Mouse (Mus musculus) liver, postnatal 0 days (tissue): ENCODE results near the gene Nectin1. TPM values are rescaled to one million over a fixed set of nuclear protein-coding genes. Genes with fewer than 3 reads are reported as not detected.

Experiments
- ATAC-seq: fragments of 200-750 bp; cut with Nextera tagmentation; 2 replicates; pipeline ENCODE4 v1.8.0; 2017; ENCODE audit warnings: mild to moderate bottlenecking, moderate library complexity
- DNase-seq: peaks from one replicate; pipeline ENCODE4 v3.0.0-alpha.2; 2016
- H3K27ac ChIP-seq: fragments of 300-500 bp; sonication (generic); 2 replicates; pipeline ENCODE4 v1.5.1; 2014; ENCODE audit warnings: antibody characterized with exemption, moderate library complexity, mild to moderate bottlenecking, low read depth
- H3K27me3 ChIP-seq: fragments of 300-500 bp; sonication (generic); 2 replicates; pipeline ENCODE4 v1.6.1; 2014; ENCODE audit warnings: low read length, control low read depth, mixed read lengths; ENCODE audit not compliant: insufficient read depth
- H3K36me3 ChIP-seq: fragments of 300-500 bp; sonication (generic); replicated peaks from 2 replicates; pipeline ENCODE4 v1.6.1; 2014; ENCODE audit warnings: mild to moderate bottlenecking, control low read depth, low read length, moderate library complexity, mixed read lengths; ENCODE audit not compliant: insufficient read depth
- H3K4me1 ChIP-seq: fragments of 300-500 bp; sonication (generic); 2 replicates; pipeline ENCODE4 v1.6.1; 2014; ENCODE audit warnings: antibody characterized with exemption, mild to moderate bottlenecking, control low read depth; ENCODE audit not compliant: insufficient read depth
- H3K4me2 ChIP-seq: fragments of 300-500 bp; sonication (generic); 2 replicates; pipeline ENCODE4 v1.6.1; 2014; ENCODE audit warnings: low read depth, mild to moderate bottlenecking, low read length, moderate library complexity, mixed read lengths
- H3K4me3 ChIP-seq: fragments of 300-500 bp; sonication (generic); 2 replicates; pipeline ENCODE4 v1.5.1; 2014; ENCODE audit warnings: low read depth, low read length
- H3K9ac ChIP-seq: fragments of 300-500 bp; sonication (generic); replicated peaks from 2 replicates; pipeline ENCODE4 v1.6.1; 2014; ENCODE audit warnings: mild to moderate bottlenecking, moderate library complexity
- H3K9me3 ChIP-seq: fragments of 300-500 bp; sonication (generic); 2 replicates; pipeline ENCODE4 v1.6.1; 2016; ENCODE audit warnings: mild to moderate bottlenecking, control low read depth, low read length, mixed read lengths
- CTCF ChIP-seq: sonication (generic); IDR thresholded peaks from 2 replicates; pipeline ENCODE4 v1.5.1; 2016; ENCODE audit warnings: antibody characterized with exemption, low read depth
- EP300 ChIP-seq: IDR thresholded peaks from 2 replicates; pipeline ENCODE4 v1.6.1; 2016; ENCODE audit warnings: antibody characterized with exemption, low read depth, mild to moderate bottlenecking
- WGBS: fragments of 180-500 bp; shearing (Covaris S2); extraction: QIAGEN DNeasy Blood & Tissue Kit; methylation state at CpG from one replicate; pipeline ENCODE4 v1.1.7; 2014; ENCODE audit not compliant: insufficient replicate concordance; 5-methylcytosine and 5-hydroxymethylcytosine counted together
- polyA plus RNA-seq: library from polyadenylated mRNA; unstranded; fragments of >200 nt; fragmentation: Nextera tagmentation; extraction: Ambion mirVana; gene quantifications from 2 replicates; pipeline ENCODE4 v1.2.1, GENCODE M21; 2015

Gene Nectin1
- polyA plus RNA-seq, 1 experiment from 2014 or later: 4.0 TPM

- Histone ChIP-seq H3K36me3 (no peaks in the 10 kb centered on the region), H3K27ac (no peak overlapping the region), H3K9me3 (no peaks in the 10 kb centered on the region), H3K27me3 (no peaks in the 10 kb centered on the region), H3K4me2 (no peak overlapping the region), H3K9ac (no peak overlapping the region), H3K4me1 (peaks cover 3% of the 10 kb centered on the region; the same call in 1 of the 2 replicates), H3K4me3 (no peak overlapping the region)
- no peak for DNase-seq
- ATAC-seq: no peak
- WGBS: 88% methylated on average over 2 of the region's 2 CpGs
- TF ChIP-seq EP300 (no peak), CTCF (no peak)
Observed at GRCm38 (mm10) chr9:43773521-43773920, 29.7 kb downstream of the Nectin1 start.

DNA sequence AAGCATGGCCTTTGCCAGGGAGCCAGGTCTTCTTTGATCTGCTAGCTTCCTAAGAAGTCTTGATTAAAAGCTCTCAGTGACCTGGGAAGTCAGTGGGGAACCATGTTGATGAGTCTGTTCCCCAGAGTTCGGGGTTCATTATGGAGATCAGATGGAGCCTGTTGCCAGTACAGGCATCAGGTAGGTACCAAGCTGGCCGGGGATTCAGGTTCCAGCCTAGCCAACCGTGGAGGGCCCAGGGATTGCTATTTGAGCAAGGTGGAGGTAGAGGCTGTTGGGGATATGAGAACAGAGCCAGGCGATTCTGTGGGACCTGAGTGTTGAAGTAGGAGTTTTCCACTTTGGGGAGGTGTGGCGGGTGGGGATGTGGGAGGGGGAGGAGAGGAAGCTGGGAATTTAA is 30.6 kb downstream of the Nectin1 start:
- WGBS: 73% methylated on average over 5 of the region's 5 CpGs
- H3K36me3 ChIP-seq: no peaks in the 10 kb centered on the region

DNA sequence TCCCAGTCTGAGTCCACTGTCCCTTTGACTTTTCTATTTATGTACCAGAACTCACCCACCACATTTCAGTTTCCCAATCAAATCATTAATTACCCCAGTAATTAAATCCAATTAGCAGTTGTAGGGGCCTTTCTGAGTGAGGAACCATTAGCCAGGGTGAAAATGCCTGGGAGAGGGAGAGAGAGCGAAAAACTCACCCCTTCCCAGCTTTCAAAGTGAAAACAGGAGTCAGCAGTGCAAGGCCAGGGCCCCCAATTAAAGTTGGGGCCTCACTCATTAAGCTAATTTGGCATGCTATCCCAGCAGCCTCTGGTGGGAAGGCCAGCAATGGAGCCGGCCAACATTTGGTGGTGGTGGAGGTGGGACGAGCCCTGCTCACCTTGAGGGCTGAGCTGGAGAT is 32.4 kb downstream of the Nectin1 start:
- Histone ChIP-seq H3K9ac (no peak overlapping the region), H3K27ac (no peak overlapping the region), H3K27me3 (no peaks in the 10 kb centered on the region), H3K9me3 (no peaks in the 10 kb centered on the region), H3K4me2 (no peak overlapping the region), H3K36me3 (no peaks in the 10 kb centered on the region), H3K4me1 (peaks cover 3% of the 10 kb centered on the region; the same call in 1 of the 2 replicates), H3K4me3 (no peak overlapping the region)
- ATAC-seq (no peak), DNase-seq (no peak)
- TF ChIP-seq EP300 (no peak), CTCF (no peak)
- WGBS: 62% methylated on average over 3 of the region's 3 CpGs

More for the DNA sequence above, 30.6 kb downstream of the Nectin1 start:
- ATAC-seq: no peak
- Histone ChIP-seq H3K4me1 (peaks cover 3% of the 10 kb centered on the region; the same call in 1 of the 2 replicates), H3K4me2 (no peak overlapping the region), H3K9me3 (no peaks in the 10 kb centered on the region), H3K9ac (no peak overlapping the region), H3K4me3 (no peak overlapping the region), H3K27me3 (no peaks in the 10 kb centered on the region), H3K27ac (no peak overlapping the region)
- TF ChIP-seq EP300 (no peak), CTCF (no peak)
- no peak for DNase-seq

GRCm38 (mm10) chr9:43777362-43778360 is 33.9 kb downstream of the Nectin1 start:
- H3K27me3 ChIP-seq: no peaks in the 10 kb centered on the region
- DNase-seq (no peak), ATAC-seq (peak; percentile 43; the same call in 1 of the 2 replicates)
- H3K4me1 ChIP-seq: peaks cover 3% of the 10 kb centered on the region; the same call in 1 of the 2 replicates
- 66% methylated on average over 16 of the region's 16 CpGs for whole genome bisulfite sequencing
- no peaks in the 10 kb centered on the region for H3K9me3 ChIP-seq
- no peak overlapping the region for H3K9ac ChIP-seq
- no peak for TF ChIP-seq EP300
- peak; percentile 26; the same call in 1 of the 2 replicates for TF ChIP-seq CTCF
- no peak overlapping the region for H3K4me3 ChIP-seq
- H3K4me2 ChIP-seq: no peak overlapping the region
- H3K36me3 ChIP-seq: no peaks in the 10 kb centered on the region
- no peak overlapping the region for H3K27ac ChIP-seq

- Histone ChIP-seq H3K4me2 (no peak overlapping the region), H3K9ac (no peak overlapping the region), H3K4me1 (no peaks in the 10 kb centered on the region; the same call in 1 of the 2 replicates), H3K9me3 (no peaks in the 10 kb centered on the region), H3K27ac (no peak overlapping the region), H3K36me3 (no peaks in the 10 kb centered on the region), H3K27me3 (no peaks in the 10 kb centered on the region), H3K4me3 (no peak overlapping the region)
- WGBS: 72% methylated on average over 8 of the region's 8 CpGs
- DNase-seq (no peak), ATAC-seq (no peak)
- TF ChIP-seq CTCF (no peak), EP300 (no peak)
Observed at GRCm38 (mm10) chr9:43780883-43781282, 37.1 kb downstream of the Nectin1 start.

DNA sequence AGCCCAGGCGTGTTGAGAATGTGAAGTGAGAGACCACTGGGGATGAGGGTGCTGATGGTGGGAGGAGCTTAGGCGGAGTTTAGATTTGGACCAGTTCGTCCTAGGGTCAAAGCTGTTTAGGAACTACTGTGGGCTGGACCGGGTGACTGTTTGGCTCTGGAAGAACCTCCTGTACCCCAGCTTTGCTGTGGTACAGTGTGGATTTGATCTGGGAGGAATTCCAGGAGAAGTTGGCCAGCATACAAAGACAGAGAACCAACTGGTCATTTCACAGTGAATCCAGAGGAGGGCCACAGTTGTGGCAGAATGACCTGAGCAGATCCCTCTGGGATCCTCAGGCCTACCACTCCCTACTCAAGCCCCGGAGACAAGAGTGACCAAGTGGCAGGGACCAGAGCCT is 38.6 kb downstream of the Nectin1 start:
- H3K4me1 ChIP-seq: no peaks in the 10 kb centered on the region
- ATAC-seq: no peak

More for the DNA sequence above, 38.6 kb downstream of the Nectin1 start:
- H3K9ac ChIP-seq: no peak overlapping the region
- no peak overlapping the region for H3K4me3 ChIP-seq
- no peaks in the 10 kb centered on the region for H3K36me3 ChIP-seq
- TF ChIP-seq EP300 (no peak), CTCF (no peak)
- no peak overlapping the region for H3K27ac ChIP-seq
- 67% methylated on average over 5 of the region's 5 CpGs for WGBS
- no peak overlapping the region for H3K4me2 ChIP-seq
- no peaks in the 10 kb centered on the region for H3K9me3 ChIP-seq
- no peak for DNase-seq
- no peaks in the 10 kb centered on the region for H3K27me3 ChIP-seq
